Mouse (Mus musculus): ENCODE data around the gene Clec16a. TPM values are rescaled to one million over a fixed set of nuclear protein-coding genes. Genes with fewer than 3 reads are reported as not detected.

Gene Clec16a
- polyA plus RNA-seq, 1 experiment: 25.2 TPM

DNA sequence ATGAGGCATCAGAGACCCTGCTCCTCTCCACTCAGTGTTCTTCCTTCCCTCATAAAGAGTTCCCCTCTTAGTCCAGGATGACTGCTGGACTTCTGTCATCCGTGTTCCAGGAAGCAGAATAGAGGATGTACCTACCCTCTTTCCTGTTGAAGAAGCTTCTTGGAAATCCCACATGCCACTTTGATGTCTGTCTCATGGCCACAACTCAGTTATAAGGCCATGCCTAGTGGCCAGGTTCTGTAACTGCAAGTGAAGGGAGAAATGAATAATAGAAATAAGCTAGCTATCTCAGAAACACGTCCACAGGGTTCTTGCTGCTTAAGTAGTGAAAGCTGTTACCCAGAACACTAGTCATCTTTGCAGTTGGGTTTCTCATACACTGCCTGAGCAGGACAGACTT lies 180.0 kb downstream of the Clec16a start:
- H3K4me3 ChIP-seq (ENCODE audit: control insufficient read depth, insufficient read depth, low read length): no peak overlapping the region
- 17% methylated on average over 2 of the region's 2 CpGs for WGBS
- no peak for DNase-seq
- TF ChIP-seq CTCF (IDR thresholded peaks at IDR 0.05; ENCODE audit: borderline replicate concordance, control insufficient read depth, extremely low read depth, insufficient read depth, low read length, poor library complexity) (no peak), POLR2A (IDR thresholded peaks at IDR 0.05; ENCODE audit: control insufficient read depth, extremely low read depth, insufficient read depth, low read length, poor library complexity) (no peak)
- no peaks in the 10 kb centered on the region for H3K36me3 ChIP-seq (ENCODE audit: control insufficient read depth, insufficient read depth, low read length)
- H3K4me1 ChIP-seq (replicated peaks; ENCODE audit: control insufficient read depth, insufficient read depth, low read length): peaks cover 34% of the 10 kb centered on the region
- no peaks in the 10 kb centered on the region for H3K27me3 ChIP-seq (ENCODE audit: control insufficient read depth, insufficient read depth, low read length)
- no peak overlapping the region for H3K27ac ChIP-seq (ENCODE audit: control insufficient read depth, insufficient read depth, low read length)

DNA sequence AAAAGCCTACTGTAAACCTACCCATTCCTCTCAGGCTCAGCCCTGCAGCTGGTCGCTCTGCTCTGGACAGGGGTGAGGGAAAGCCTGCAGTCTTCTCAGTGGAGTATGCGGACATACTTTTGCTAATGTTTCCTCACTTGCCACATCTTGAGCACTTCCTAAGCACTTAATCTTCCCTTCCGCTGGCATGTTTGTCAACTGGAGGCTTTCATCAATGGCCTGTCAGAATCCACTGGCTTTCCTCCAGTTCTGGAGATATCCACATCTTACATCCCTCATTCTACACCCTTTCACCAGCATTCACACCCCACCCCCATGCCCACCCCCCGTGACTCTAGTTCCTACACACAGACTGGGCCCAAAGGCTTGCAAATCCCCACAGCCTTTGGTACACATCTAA lies 182.5 kb downstream of the Clec16a start:
- WGBS: 98% methylated on average over 4 of the region's 4 CpGs
- Histone ChIP-seq H3K27ac (ENCODE audit: control insufficient read depth, insufficient read depth, low read length) (no peak overlapping the region), H3K4me1 (replicated peaks; ENCODE audit: control insufficient read depth, insufficient read depth, low read length) (peaks cover 46% of the 10 kb centered on the region), H3K4me3 (ENCODE audit: control insufficient read depth, insufficient read depth, low read length) (no peak overlapping the region), H3K27me3 (ENCODE audit: control insufficient read depth, insufficient read depth, low read length) (no peaks in the 10 kb centered on the region), H3K36me3 (ENCODE audit: control insufficient read depth, insufficient read depth, low read length) (no peaks in the 10 kb centered on the region)
- no peak for TF ChIP-seq POLR2A (IDR thresholded peaks at IDR 0.05; ENCODE audit: control insufficient read depth, extremely low read depth, insufficient read depth, low read length, poor library complexity)
- TF ChIP-seq CTCF (IDR thresholded peaks at IDR 0.05; ENCODE audit: borderline replicate concordance, control insufficient read depth, extremely low read depth, insufficient read depth, low read length, poor library complexity): no peak
- no peak for DNase-seq

DNA sequence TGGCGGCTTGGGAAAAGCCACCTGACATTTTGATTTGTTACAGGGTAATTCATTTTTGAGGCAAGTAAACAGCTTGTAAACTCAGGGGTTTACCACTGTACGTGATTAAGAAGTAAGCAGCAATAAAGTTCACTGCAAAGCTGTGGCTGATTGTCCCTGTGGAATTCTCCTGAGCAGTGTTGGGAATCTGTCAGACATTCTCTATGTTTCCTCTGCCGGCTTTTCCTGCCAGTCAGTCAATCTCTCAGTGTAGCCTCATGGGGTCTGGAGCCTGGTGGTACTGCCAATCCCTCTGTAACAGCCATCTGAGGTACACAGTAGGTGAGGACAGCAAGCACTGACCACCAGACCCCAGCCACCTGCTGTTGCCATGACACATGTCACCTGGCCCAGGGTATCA lies 183.7 kb downstream of the Clec16a start:
- H3K4me3 ChIP-seq (ENCODE audit: control insufficient read depth, insufficient read depth, low read length): no peak overlapping the region

DNA sequence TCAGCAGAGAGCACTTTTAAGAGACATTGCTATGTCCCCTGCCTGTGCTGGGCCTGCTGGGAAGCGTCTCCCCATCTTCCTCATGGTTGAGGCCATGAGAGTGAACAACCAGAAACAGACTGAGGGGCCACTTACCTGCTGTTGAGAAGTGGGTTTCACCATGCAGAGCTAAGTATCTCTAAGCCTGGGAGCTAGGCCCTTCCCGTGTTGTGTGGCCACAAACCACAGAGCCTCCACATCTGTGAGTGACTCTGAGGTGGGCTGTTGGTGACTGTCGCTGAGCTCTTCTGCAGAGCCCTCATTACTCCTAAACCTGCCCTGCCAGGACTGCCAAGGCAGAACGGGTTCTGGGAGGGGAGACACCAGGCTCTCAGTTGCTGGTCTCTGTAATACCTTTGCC lies 185.8 kb downstream of the Clec16a start:
- WGBS: 7% methylated on average over 4 of the region's 4 CpGs
- peak overlapping the region; percentile 59 for H3K27ac ChIP-seq (ENCODE audit: control insufficient read depth, insufficient read depth, low read length)
- H3K27me3 ChIP-seq (ENCODE audit: control insufficient read depth, insufficient read depth, low read length): no peaks in the 10 kb centered on the region
- TF ChIP-seq POLR2A (IDR thresholded peaks at IDR 0.05; ENCODE audit: control insufficient read depth, extremely low read depth, insufficient read depth, low read length, poor library complexity) (no peak), CTCF (IDR thresholded peaks at IDR 0.05; ENCODE audit: borderline replicate concordance, control insufficient read depth, extremely low read depth, insufficient read depth, low read length, poor library complexity) (no peak)
- no peak overlapping the region for H3K4me3 ChIP-seq (ENCODE audit: control insufficient read depth, insufficient read depth, low read length)
- H3K36me3 ChIP-seq (ENCODE audit: control insufficient read depth, insufficient read depth, low read length): no peaks in the 10 kb centered on the region
- DNase-seq: peak; percentile 60
- peaks cover 46% of the 10 kb centered on the region for H3K4me1 ChIP-seq (replicated peaks; ENCODE audit: control insufficient read depth, insufficient read depth, low read length)

More for the DNA sequence above, 183.7 kb downstream of the Clec16a start:
- no peaks in the 10 kb centered on the region for H3K36me3 ChIP-seq (ENCODE audit: control insufficient read depth, insufficient read depth, low read length)
- H3K27me3 ChIP-seq (ENCODE audit: control insufficient read depth, insufficient read depth, low read length): no peaks in the 10 kb centered on the region
- H3K27ac ChIP-seq (ENCODE audit: control insufficient read depth, insufficient read depth, low read length): no peak overlapping the region
- no peak for DNase-seq
- peaks cover 46% of the 10 kb centered on the region for H3K4me1 ChIP-seq (replicated peaks; ENCODE audit: control insufficient read depth, insufficient read depth, low read length)
- WGBS: 93% methylated on average over 3 of the region's 3 CpGs
- no peak for TF ChIP-seq CTCF (IDR thresholded peaks at IDR 0.05; ENCODE audit: borderline replicate concordance, control insufficient read depth, extremely low read depth, insufficient read depth, low read length, poor library complexity)
- no peak for TF ChIP-seq POLR2A (IDR thresholded peaks at IDR 0.05; ENCODE audit: control insufficient read depth, extremely low read depth, insufficient read depth, low read length, poor library complexity)

DNA sequence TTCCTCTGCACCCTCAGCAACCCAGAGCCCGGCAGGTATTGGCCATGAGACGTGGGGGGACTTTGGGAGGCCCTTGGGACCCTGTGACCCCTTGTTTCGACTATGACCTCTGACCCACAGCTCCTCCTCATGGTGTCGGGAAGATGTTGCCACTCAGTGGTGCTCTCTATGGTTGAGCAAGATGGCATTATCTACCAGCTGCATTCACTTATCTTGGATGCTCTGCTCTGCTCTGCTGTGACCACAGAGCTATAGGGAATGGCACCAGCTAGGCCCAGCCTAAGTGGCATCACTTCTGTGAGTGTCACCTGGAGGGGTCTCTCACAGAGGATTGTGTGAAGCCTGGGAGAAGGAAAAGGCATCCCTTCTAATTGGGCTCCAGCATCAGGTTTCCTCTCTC lies 186.6 kb downstream of the Clec16a start:
- 68% methylated on average over 4 of the region's 4 CpGs for WGBS
- Histone ChIP-seq H3K4me1 (replicated peaks; ENCODE audit: control insufficient read depth, insufficient read depth, low read length) (peaks cover 51% of the 10 kb centered on the region), H3K27me3 (ENCODE audit: control insufficient read depth, insufficient read depth, low read length) (no peaks in the 10 kb centered on the region)

DNA sequence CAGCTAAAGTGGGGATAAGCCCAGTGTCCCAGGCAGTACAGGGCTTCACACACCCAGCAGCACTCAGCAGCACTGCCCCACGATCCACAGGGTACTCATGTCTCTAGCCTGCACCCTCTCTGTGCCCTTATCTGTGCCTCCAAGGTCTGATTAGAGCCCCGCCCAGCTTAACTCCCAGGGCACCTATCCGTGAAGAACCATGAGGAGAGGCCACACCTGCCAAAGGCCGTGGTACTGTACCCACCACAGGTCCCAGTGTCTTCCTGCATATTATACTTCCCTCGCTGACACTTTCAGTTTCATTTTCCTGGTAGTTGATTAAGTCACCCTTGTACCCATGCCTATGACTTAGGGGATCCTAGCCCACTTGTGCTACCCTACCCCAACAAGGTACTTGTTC lies 187.3 kb downstream of the Clec16a start:
- no peaks in the 10 kb centered on the region for H3K36me3 ChIP-seq (ENCODE audit: control insufficient read depth, insufficient read depth, low read length)
- TF ChIP-seq CTCF (IDR thresholded peaks at IDR 0.05; ENCODE audit: borderline replicate concordance, control insufficient read depth, extremely low read depth, insufficient read depth, low read length, poor library complexity) (no peak), POLR2A (IDR thresholded peaks at IDR 0.05; ENCODE audit: control insufficient read depth, extremely low read depth, insufficient read depth, low read length, poor library complexity) (no peak)
- peak overlapping the region; percentile 24 for H3K4me3 ChIP-seq (ENCODE audit: control insufficient read depth, insufficient read depth, low read length)
- H3K27me3 ChIP-seq (ENCODE audit: control insufficient read depth, insufficient read depth, low read length): no peaks in the 10 kb centered on the region
- peak overlapping the region; percentile 68 for H3K27ac ChIP-seq (ENCODE audit: control insufficient read depth, insufficient read depth, low read length)
- 14% methylated on average over 5 of the region's 5 CpGs for WGBS
- H3K4me1 ChIP-seq (replicated peaks; ENCODE audit: control insufficient read depth, insufficient read depth, low read length): peaks cover 55% of the 10 kb centered on the region
- peak; percentile 46 for DNase-seq

More for the DNA sequence above, 186.6 kb downstream of the Clec16a start:
- Histone ChIP-seq H3K36me3 (ENCODE audit: control insufficient read depth, insufficient read depth, low read length) (no peaks in the 10 kb centered on the region), H3K27ac (ENCODE audit: control insufficient read depth, insufficient read depth, low read length) (peak overlapping the region; percentile 68), H3K4me3 (ENCODE audit: control insufficient read depth, insufficient read depth, low read length) (no peak overlapping the region)
- TF ChIP-seq CTCF (IDR thresholded peaks at IDR 0.05; ENCODE audit: borderline replicate concordance, control insufficient read depth, extremely low read depth, insufficient read depth, low read length, poor library complexity) (no peak), POLR2A (IDR thresholded peaks at IDR 0.05; ENCODE audit: control insufficient read depth, extremely low read depth, insufficient read depth, low read length, poor library complexity) (no peak)
- DNase-seq: no peak

DNA sequence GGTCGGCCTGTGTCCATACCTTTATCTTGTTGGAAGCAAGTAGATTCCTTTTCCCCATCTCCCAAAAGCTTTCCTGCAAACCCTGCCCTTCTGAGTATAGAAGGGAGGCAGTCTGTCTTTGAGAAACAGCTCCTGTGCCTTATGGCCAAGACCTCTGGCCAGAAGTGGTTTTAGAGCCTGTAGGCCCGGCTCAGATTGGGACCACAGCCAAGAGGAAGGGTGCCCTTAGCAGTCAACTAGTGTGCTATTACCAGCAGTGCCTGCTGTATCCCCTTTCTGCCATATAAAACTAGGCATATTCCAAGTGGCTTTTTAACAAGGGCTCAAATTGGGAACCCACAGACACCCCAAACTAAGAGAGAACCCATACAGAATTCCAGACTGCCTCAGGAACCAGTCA lies 190.6 kb downstream of the Clec16a start:
- TF ChIP-seq POLR2A (IDR thresholded peaks at IDR 0.05; ENCODE audit: control insufficient read depth, extremely low read depth, insufficient read depth, low read length, poor library complexity) (no peak), CTCF (IDR thresholded peaks at IDR 0.05; ENCODE audit: borderline replicate concordance, control insufficient read depth, extremely low read depth, insufficient read depth, low read length, poor library complexity) (no peak)
- Histone ChIP-seq H3K4me1 (replicated peaks; ENCODE audit: control insufficient read depth, insufficient read depth, low read length) (peaks cover 75% of the 10 kb centered on the region), H3K4me3 (ENCODE audit: control insufficient read depth, insufficient read depth, low read length) (no peak overlapping the region), H3K27me3 (ENCODE audit: control insufficient read depth, insufficient read depth, low read length) (no peaks in the 10 kb centered on the region), H3K27ac (ENCODE audit: control insufficient read depth, insufficient read depth, low read length) (no peak overlapping the region), H3K36me3 (ENCODE audit: control insufficient read depth, insufficient read depth, low read length) (no peaks in the 10 kb centered on the region)
- DNase-seq: no peak
- WGBS: 68% methylated on average over 2 of the region's 2 CpGs
